Mouse (Mus musculus) testis, adult 2 months (tissue): ENCODE data around the gene Igfbp7.

ENCODE experiments used
- CTCF ChIP-seq: fragments of 200-500 bp; IDR thresholded peaks from 2 replicates; pipeline ENCODE4 v1.5.1; 2012; ENCODE audit warnings: low read depth, mild to moderate bottlenecking, inconsistent platforms, low read length, moderate library complexity; ENCODE audit not compliant: control insufficient read depth, insufficient read depth, insufficient replicate concordance
- POLR2A ChIP-seq: fragments of 200-500 bp; IDR thresholded peaks from 2 replicates; pipeline ENCODE4 v1.6.1; 2012; ENCODE audit warnings: low read depth, mild to moderate bottlenecking, inconsistent platforms, low read length, moderate library complexity; ENCODE audit not compliant: control insufficient read depth

GRCm38 (mm10) chr5:77390272-77390671 is 17.6 kb downstream of the Igfbp7 start:
- TF ChIP-seq POLR2A (no peak), CTCF (no peak)
